Mouse (Mus musculus) hindbrain, embryonic 15.5 days (tissue): Measurements from ENCODE around the gene Tspan10. TPM values are rescaled to one million over a fixed set of nuclear protein-coding genes. Genes with fewer than 3 reads are reported as not detected.

Source experiments
- polyA plus RNA-seq: library from polyadenylated mRNA; unstranded; fragments of >200 nt; fragmentation: Nextera tagmentation; extraction: Ambion mirVana; gene quantifications from 2 replicates; pipeline ENCODE4 v1.2.1, GENCODE M21; 2015

Tspan10 gene
- polyA plus RNA-seq, 1 experiment from 2014 or later, result not detected

Other genes with a start within 250 kb of the Tspan10 start
- 11.5 and 12.5 TPM in 2 replicates for gene Bahcc1, start 209.7 kb upstream of the Tspan10 start, polyA plus RNA-seq
- gene Actg1, start 94.1 kb upstream of the Tspan10 start, polyA plus RNA-seq, result 3,943 and 4,131 TPM in 2 replicates
- 0.88 and 1.6 TPM in 2 replicates for gene Fscn2, start 81.1 kb upstream of the Tspan10 start, polyA plus RNA-seq
- gene Faap100, start 63.9 kb upstream of the Tspan10 start, polyA plus RNA-seq, result 95.4 and 110 TPM in 2 replicates
- 34.9 and 36.9 TPM in 2 replicates for gene Nploc4, start 4.9 kb upstream of the Tspan10 start, polyA plus RNA-seq
- 0.22 and 0.51 TPM in 2 replicates for gene Pde6g, start 10.9 kb downstream of the Tspan10 start, polyA plus RNA-seq
- gene Oxld1, start 15.4 kb downstream of the Tspan10 start, polyA plus RNA-seq, result 11.5 and 12.0 TPM in 2 replicates
- 24.8 and 28.9 TPM in 2 replicates for gene Ccdc137, start 15.5 kb downstream of the Tspan10 start, polyA plus RNA-seq
- 61.5 and 64.1 TPM in 2 replicates for gene Arl16, start 25.0 kb downstream of the Tspan10 start, polyA plus RNA-seq
- gene Mrpl12, start 42.0 kb downstream of the Tspan10 start, polyA plus RNA-seq, result 122 and 125 TPM in 2 replicates
- gene Slc25a10, start 49.2 kb downstream of the Tspan10 start, polyA plus RNA-seq, result 31.7 and 31.9 TPM in 2 replicates
- 0.41 and 0.75 TPM in 2 replicates for gene Gcgr, start 88.1 kb downstream of the Tspan10 start, polyA plus RNA-seq
- 243 and 246 TPM in 2 replicates for gene Mcrip1, start 107.1 kb downstream of the Tspan10 start, polyA plus RNA-seq
- gene Ppp1r27, start 108.5 kb downstream of the Tspan10 start, polyA plus RNA-seq, result not detected in 2 replicates
- gene P4hb, start 130.6 kb downstream of the Tspan10 start, polyA plus RNA-seq, result 263 and 274 TPM in 2 replicates
- gene Arhgdia, start 139.0 kb downstream of the Tspan10 start, polyA plus RNA-seq, result 492 and 533 TPM in 2 replicates
- gene Alyref, start 155.7 kb downstream of the Tspan10 start, polyA plus RNA-seq, result 247 and 251 TPM in 2 replicates
- gene Anapc11, start 155.8 kb downstream of the Tspan10 start, polyA plus RNA-seq, result 200 and 215 TPM in 2 replicates
- gene Npb, start 165.8 kb downstream of the Tspan10 start, polyA plus RNA-seq, result 0.71 and 1.1 TPM in 2 replicates
- 213 and 226 TPM in 2 replicates for gene Pcyt2, start 175.3 kb downstream of the Tspan10 start, polyA plus RNA-seq
- 43.4 and 45.6 TPM in 2 replicates for gene Sirt7, start 182.6 kb downstream of the Tspan10 start, polyA plus RNA-seq
- 42.5 and 42.7 TPM in 2 replicates for gene Mafg, start 191.0 kb downstream of the Tspan10 start, polyA plus RNA-seq
- 19.0 and 21.3 TPM in 2 replicates for gene Pycr1, start 201.1 kb downstream of the Tspan10 start, polyA plus RNA-seq
- gene Myadml2, start 205.5 kb downstream of the Tspan10 start, polyA plus RNA-seq, result 0.67 and 1.0 TPM in 2 replicates
- 2.2 and 2.3 TPM in 2 replicates for gene Notum, start 218.5 kb downstream of the Tspan10 start, polyA plus RNA-seq
- 140 and 154 TPM in 2 replicates for gene Aspscr1, start 230.3 kb downstream of the Tspan10 start, polyA plus RNA-seq